Mouse (Mus musculus) embryonic facial prominence, embryonic 14.5 days (tissue): ENCODE measurements around the gene St3gal3. TPM values are rescaled to one million over a fixed set of nuclear protein-coding genes. Genes with fewer than 3 reads are reported as not detected.

ENCODE experiments used
- ATAC-seq: fragments of 200-750 bp; cut with Nextera tagmentation; 2 replicates; pipeline ENCODE4 v1.8.0; 2017; ENCODE audit warnings: low read depth, moderate number of reproducible peaks, moderate TSS enrichment
- DNase-seq: peaks from one replicate; pipeline ENCODE4 v3.0.0-alpha.2; 2015; ENCODE audit warnings: low spot score
- H3K27ac ChIP-seq: fragments of 300-500 bp; sonication (generic); replicated peaks from 2 replicates; pipeline ENCODE4 v1.5.1; 2014; ENCODE audit warnings: low read depth, mild to moderate bottlenecking, low read length, moderate library complexity
- H3K27me3 ChIP-seq: fragments of 300-500 bp; sonication (generic); replicated peaks from 2 replicates; pipeline ENCODE4 v1.6.1; 2014; ENCODE audit warnings: low read length; ENCODE audit not compliant: control insufficient read depth, insufficient read depth
- H3K36me3 ChIP-seq: fragments of 300-500 bp; sonication (generic); 2 replicates; pipeline ENCODE4 v1.6.1; 2014; ENCODE audit warnings: low read length, mixed read lengths; ENCODE audit not compliant: control insufficient read depth, insufficient read depth
- H3K4me1 ChIP-seq: fragments of 300-500 bp; sonication (generic); 2 replicates; pipeline ENCODE4 v1.6.1; 2014; ENCODE audit warnings: antibody characterized with exemption, low read length; ENCODE audit not compliant: control insufficient read depth, insufficient read depth
- H3K4me2 ChIP-seq: fragments of 300-500 bp; sonication (generic); 2 replicates; pipeline ENCODE4 v1.6.1; 2014; ENCODE audit warnings: low read depth, mild to moderate bottlenecking, low read length, moderate library complexity, mixed read lengths
- H3K4me3 ChIP-seq: fragments of 300-500 bp; sonication (generic); 2 replicates; pipeline ENCODE4 v1.5.1; 2014; ENCODE audit warnings: low read depth, mild to moderate bottlenecking, low read length
- H3K9ac ChIP-seq: fragments of 300-500 bp; sonication (generic); 2 replicates; pipeline ENCODE4 v1.6.1; 2014; ENCODE audit warnings: low read depth, mild to moderate bottlenecking, low read length, moderate library complexity, mixed read lengths
- H3K9me3 ChIP-seq: fragments of 300-500 bp; sonication (generic); 2 replicates; pipeline ENCODE4 v1.6.1; 2016; ENCODE audit warnings: low read length; ENCODE audit not compliant: control insufficient read depth
- WGBS: fragments of 180-500 bp; shearing (Covaris S2); extraction: QIAGEN DNeasy Blood & Tissue Kit; methylation state at CpG from one replicate; pipeline ENCODE4 v1.1.7; 2014; 5-methylcytosine and 5-hydroxymethylcytosine counted together
- polyA plus RNA-seq: library from polyadenylated mRNA; unstranded; fragments of >200 nt; fragmentation: Nextera tagmentation; extraction: Ambion mirVana; gene quantifications from 2 replicates; pipeline ENCODE4 v1.2.1, GENCODE M21; 2014

St3gal3 gene
- polyA plus RNA-seq, 1 experiment from 2014 or later = 5.6 TPM

- Histone ChIP-seq H3K9ac (no peak overlapping the region), H3K4me1 (no peaks in the 10 kb centered on the region), H3K4me3 (no peak overlapping the region), H3K27ac (no peak overlapping the region), H3K36me3 (peaks cover 99% of the 10 kb centered on the region), H3K27me3 (no peaks in the 10 kb centered on the region), H3K9me3 (no peaks in the 10 kb centered on the region), H3K4me2 (no peak overlapping the region)
- ATAC-seq = no peak
- 98% methylated on average over 3 of the region's 3 CpGs for WGBS
- DNase-seq = no peak
Observed at GRCm38 (mm10) chr4:118157666-118158065, 23.0 kb upstream of the St3gal3 start.

- Histone ChIP-seq H3K4me3 (no peak overlapping the region), H3K9me3 (no peaks in the 10 kb centered on the region), H3K27ac (no peak overlapping the region), H3K4me2 (no peak overlapping the region), H3K27me3 (no peaks in the 10 kb centered on the region), H3K9ac (no peak overlapping the region), H3K36me3 (peaks cover 99% of the 10 kb centered on the region), H3K4me1 (no peaks in the 10 kb centered on the region)
- no peak for DNase-seq
- no peak for ATAC-seq
- WGBS = 90% methylated on average over 15 of the region's 15 CpGs
Observed at GRCm38 (mm10) chr4:118156559-118156958, 21.8 kb upstream of the St3gal3 start.

GRCm38 (mm10) chr4:118154889-118155288 lies 20.2 kb upstream of the St3gal3 start:
- Histone ChIP-seq H3K4me3 (no peak overlapping the region), H3K4me2 (no peak overlapping the region), H3K9me3 (no peaks in the 10 kb centered on the region), H3K36me3 (peaks cover 98% of the 10 kb centered on the region), H3K27ac (no peak overlapping the region), H3K4me1 (no peaks in the 10 kb centered on the region), H3K27me3 (no peaks in the 10 kb centered on the region), H3K9ac (no peak overlapping the region)
- ATAC-seq (no peak), DNase-seq (no peak)
- 88% methylated on average over 5 of the region's 5 CpGs for WGBS

GRCm38 (mm10) chr4:118152020-118152785 lies 17.5 kb upstream of the St3gal3 start:
- DNase-seq (no peak), ATAC-seq (no peak)
- Histone ChIP-seq H3K9ac (no peak overlapping the region), H3K9me3 (no peaks in the 10 kb centered on the region), H3K36me3 (peaks cover 98% of the 10 kb centered on the region), H3K4me2 (no peak overlapping the region), H3K4me1 (no peaks in the 10 kb centered on the region), H3K27me3 (no peaks in the 10 kb centered on the region), H3K4me3 (no peak overlapping the region), H3K27ac (no peak overlapping the region)
- whole genome bisulfite sequencing = 91% methylated on average over 15 of the region's 17 CpGs

GRCm38 (mm10) chr4:118150804-118151203 lies 16.1 kb upstream of the St3gal3 start:
- 92% methylated on average over 7 of the region's 7 CpGs for WGBS
- Histone ChIP-seq H3K9me3 (no peaks in the 10 kb centered on the region), H3K36me3 (peaks cover 98% of the 10 kb centered on the region), H3K27me3 (no peaks in the 10 kb centered on the region), H3K4me1 (no peaks in the 10 kb centered on the region), H3K9ac (no peak overlapping the region), H3K4me2 (no peak overlapping the region), H3K27ac (no peak overlapping the region), H3K4me3 (no peak overlapping the region)
- DNase-seq (no peak), ATAC-seq (no peak)

GRCm38 (mm10) chr4:118149956-118150680 lies 15.4 kb upstream of the St3gal3 start:
- ATAC-seq = peak; percentile 38; the same call in 1 of the 2 replicates
- peak; percentile 19 for DNase-seq
- Histone ChIP-seq H3K4me1 (no peaks in the 10 kb centered on the region), H3K4me2 (no peak overlapping the region), H3K36me3 (peaks cover 98% of the 10 kb centered on the region), H3K9ac (no peak overlapping the region), H3K9me3 (no peaks in the 10 kb centered on the region), H3K4me3 (no peak overlapping the region), H3K27me3 (no peaks in the 10 kb centered on the region), H3K27ac (no peak overlapping the region)
- 83% methylated on average over 14 of the region's 14 CpGs for WGBS

GRCm38 (mm10) chr4:118149055-118149576 lies 14.4 kb upstream of the St3gal3 start:
- Histone ChIP-seq H3K4me3 (no peak overlapping the region), H3K4me1 (no peaks in the 10 kb centered on the region), H3K4me2 (no peak overlapping the region), H3K9me3 (no peaks in the 10 kb centered on the region), H3K36me3 (peaks cover 98% of the 10 kb centered on the region), H3K9ac (no peak overlapping the region), H3K27ac (no peak overlapping the region), H3K27me3 (no peaks in the 10 kb centered on the region)
- no peak for DNase-seq
- ATAC-seq = no peak
- 85% methylated on average over 9 of the region's 10 CpGs for WGBS

- Histone ChIP-seq H3K9me3 (no peaks in the 10 kb centered on the region), H3K36me3 (peaks cover 98% of the 10 kb centered on the region), H3K4me3 (no peak overlapping the region), H3K27me3 (no peaks in the 10 kb centered on the region), H3K9ac (no peak overlapping the region), H3K4me2 (no peak overlapping the region), H3K4me1 (no peaks in the 10 kb centered on the region), H3K27ac (no peak overlapping the region)
- DNase-seq (no peak), ATAC-seq (no peak)
- WGBS = 88% methylated on average over 10 of the region's 10 CpGs
Observed at GRCm38 (mm10) chr4:118148317-118148687, 13.6 kb upstream of the St3gal3 start.
